Mouse (Mus musculus) heart, adult 11 months (tissue): ENCODE measurements around the gene Rbl2.

Source experiments
- DNase-seq: peaks from one replicate; pipeline ENCODE4 v3.0.0; 2022

Gene Rbl2

DNA sequence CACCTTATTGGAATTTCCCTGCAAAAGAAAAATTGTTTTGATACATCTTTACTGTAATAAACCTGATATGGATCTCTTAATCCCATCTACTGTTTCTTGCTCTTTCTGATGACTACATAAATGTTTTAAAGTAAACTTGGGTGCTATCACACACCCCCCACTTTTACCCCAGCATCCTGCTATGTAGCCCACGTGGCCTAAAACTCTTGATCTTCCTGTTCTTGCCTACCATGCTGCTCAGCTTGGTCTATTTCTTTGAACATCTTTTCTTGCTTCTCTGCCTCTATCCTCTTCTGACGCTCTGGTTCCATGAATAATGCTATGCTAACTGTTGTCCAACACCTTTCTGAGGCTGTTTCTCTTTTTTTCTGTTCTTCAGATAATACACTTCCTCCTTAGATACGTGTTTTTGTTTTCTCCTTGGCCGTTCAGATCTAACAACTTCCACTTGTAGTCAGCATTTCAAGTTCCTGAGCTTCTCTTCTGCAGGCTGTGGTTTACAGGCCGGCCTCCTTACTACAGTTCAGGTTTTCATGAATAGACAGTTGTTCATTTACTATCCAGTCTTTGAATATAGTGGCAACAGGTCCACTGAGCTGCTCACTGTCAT, 42.1 kb downstream of the Rbl2 start:
- no peak for DNase-seq

DNA sequence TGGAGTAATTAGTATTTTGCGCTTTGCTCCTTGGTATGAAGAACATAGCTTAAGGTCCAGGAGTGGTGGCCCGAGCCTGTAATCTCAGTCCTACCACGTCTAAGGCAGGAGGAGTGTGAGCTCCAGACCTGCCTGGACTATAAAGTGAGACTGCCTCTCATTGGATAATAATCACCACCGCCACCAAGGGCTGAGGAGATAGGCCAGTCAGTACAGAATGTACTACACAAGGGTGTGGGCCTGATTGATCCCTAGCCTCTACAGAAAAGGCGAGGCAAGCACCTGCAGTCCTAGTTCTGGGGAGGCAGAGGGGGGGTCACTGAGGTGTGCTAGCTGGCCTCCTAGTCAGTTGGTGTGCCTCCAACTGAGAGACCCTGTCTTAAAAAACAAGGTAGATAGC, 44.6 kb downstream of the Rbl2 start:
- DNase-seq: peak; percentile 75

DNA sequence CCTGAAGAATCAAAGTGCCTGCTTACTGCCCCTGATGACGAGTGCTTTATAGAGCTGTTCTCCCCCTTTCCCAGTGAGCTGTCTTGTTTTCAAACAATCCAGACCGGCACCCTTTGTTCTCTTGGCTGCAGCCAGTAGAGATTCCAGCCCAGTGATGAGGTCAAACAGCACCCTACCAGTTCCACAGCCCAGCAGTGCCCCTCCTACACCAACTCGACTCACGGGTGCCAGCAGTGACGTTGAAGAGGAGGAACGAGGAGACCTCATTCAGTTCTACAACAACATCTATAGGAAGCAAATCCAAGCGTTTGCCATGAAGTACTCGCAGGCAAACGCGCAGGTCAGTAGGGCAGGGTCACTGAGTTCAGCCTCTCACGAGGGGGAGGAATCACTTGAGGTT, 45.1 kb downstream of the Rbl2 start:
- peak; percentile 70 for DNase-seq

DNA sequence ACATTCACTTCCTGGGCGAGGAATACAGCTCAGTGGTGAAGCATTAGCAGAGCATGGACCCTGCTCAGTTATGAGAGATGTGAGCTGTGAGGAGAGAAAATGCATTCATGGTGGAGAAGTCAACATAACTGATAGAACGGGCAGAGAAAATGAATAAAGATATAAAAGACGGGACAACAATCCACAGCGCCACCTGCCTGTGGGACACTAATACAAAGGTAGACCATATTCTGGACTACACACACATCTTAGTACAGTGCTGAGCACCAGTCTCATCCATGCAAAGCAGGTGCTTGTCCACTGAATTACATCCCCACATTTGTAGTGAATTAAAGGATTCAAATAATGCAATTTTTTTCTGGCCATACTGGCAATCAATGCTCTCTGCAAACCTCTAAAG, 47.7 kb downstream of the Rbl2 start:
- no peak for DNase-seq

DNA sequence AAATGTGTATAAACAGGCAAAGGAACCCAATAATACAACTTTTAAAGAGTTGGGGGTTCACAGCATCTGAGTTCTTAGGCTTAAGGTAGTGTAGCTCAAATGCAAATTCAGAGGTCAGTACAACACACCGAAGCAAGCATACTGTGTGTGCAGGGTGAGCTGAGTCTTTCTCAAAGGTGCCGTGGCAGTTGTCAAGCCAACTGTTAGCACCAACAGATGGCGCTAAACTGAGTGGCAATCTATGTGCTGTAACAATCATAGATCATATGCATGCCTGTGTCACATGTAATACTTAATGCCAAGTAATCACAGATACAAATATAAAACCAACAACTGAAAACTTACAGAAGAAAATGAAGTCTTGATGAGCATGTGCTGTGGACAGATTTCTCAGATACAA, 48.3 kb downstream of the Rbl2 start:
- DNase-seq: no peak

DNA sequence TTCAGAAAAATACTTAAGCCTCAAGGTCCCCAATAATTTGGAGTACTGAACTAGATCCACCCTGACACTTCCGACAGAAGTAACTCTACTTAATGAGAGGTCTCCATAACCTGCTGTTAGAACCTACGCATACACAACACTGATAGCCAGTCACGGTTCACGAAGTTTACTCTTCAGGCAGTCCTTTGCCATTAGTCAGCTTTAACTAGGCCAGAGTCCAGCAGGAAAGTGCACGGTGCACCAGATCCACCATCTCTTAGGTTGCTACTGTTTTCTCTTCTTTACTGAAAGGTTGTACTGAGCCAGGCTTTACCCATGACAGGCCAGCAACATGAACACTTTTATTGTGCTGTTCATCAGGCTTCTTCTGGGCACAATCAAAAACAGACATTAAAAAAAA, 54.5 kb downstream of the Rbl2 start:
- peak; percentile 35 for DNase-seq

DNA sequence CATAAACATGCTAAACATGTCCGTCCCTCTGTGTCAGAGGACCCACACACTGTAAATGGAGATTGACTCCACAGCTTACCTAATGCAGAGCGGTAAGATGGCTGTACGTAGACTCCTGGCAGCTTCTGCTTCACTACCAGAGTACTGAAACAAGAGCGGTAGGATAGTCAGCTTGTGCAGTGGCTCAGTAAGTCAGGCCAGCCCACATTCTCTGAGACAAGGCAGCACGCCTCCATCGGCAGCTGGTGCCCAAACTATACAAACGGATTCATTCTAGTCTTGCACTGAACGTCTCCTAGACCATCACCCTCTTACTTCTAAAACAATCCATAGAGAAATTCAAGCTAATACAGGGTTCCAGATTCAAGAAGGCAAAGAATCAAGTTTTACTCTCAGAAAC, 56.9 kb downstream of the Rbl2 start:
- peak; percentile 81 for DNase-seq

DNA sequence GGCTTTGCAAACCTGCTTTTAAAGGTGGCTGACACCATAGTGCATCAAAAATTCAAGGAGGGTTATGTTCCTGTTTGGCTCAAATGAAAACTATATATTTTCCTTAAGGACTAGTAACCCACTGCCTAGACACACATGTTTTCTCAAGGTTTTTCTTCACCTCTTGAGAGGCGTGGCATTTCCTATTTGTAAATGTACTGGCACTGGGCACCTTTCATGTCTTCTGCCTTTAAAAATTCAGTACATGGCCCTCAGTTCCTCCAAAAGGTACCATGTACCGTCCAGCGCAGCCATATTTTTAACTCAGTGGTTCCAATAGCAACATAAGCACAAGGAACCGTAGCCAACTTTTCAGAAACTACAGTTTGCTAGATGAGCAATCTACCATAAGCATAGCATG, 62.9 kb downstream of the Rbl2 start:
- DNase-seq: peak; percentile 63

DNA sequence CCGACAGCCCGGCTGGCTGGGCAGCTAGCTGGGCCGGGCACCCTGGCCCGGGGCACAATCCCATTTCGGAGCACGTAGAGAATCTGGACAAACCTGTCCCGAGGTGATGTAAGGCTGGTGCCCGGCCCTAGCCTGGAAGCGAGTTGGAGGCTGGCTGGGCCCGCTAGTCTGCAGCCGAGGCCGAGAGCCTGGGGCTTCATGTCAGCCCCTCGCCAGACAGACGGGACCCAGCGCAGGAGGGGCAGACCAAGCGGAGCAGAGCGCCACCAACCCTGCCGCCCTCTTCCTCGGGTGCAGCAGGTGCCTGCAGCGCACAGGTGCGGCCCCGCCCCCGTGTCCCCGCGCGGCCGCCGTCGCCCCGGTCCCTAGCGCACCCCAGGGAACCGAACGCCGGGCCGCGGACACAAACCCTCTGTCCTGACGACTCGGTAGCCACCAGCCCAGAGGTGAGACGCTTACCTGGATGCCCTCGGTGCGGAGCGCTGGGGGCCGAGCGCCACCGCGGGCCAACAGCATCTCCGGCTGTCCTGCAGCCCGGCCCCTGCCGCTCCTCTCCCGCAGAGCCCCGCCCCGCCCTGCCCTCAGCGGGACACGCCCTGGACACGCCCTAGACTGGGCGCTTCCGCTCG, 63.7 kb downstream of the Rbl2 start:
- no peak for DNase-seq

DNA sequence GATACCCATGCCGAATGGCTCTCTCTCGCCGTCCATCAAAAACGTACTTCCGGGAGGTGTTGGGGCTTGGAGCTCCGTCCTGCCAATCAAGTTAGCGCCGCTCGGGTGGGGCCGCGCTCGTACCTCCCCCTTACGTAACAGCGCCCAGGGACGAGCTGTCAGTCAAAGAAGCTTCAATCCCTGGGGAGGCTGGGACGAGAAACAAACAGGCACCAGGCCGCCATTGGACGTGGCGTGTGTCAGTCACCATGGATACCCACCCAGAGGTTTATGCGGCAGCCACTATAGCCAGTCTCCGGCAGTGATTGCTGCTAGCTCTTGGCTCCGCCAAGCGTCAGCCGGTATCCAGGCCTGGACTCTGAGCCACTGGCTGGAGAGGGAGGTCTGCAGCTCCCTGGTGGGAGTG, 64.2 kb downstream of the Rbl2 start:
- peak; percentile 100 for DNase-seq

DNA sequence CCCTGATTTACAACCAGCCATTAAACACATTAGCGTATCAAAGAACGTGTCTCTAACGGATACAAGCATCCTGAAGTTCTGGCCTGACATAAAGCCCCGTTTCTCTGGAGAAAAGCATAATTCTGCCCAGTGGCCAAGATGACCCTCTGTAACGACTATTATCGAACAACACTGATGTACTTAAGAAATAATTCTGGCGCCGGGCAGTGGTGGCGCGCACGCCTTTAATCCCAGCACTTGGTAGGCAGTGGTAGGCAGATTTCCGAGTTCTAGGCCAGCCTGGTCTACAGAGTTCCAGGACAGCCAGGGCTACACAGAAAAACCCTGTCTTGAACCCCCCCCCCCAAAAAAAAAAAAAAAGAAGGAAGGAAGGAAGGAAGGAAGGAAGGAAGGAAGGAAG, 64.8 kb downstream of the Rbl2 start:
- peak; percentile 91 for DNase-seq

DNA sequence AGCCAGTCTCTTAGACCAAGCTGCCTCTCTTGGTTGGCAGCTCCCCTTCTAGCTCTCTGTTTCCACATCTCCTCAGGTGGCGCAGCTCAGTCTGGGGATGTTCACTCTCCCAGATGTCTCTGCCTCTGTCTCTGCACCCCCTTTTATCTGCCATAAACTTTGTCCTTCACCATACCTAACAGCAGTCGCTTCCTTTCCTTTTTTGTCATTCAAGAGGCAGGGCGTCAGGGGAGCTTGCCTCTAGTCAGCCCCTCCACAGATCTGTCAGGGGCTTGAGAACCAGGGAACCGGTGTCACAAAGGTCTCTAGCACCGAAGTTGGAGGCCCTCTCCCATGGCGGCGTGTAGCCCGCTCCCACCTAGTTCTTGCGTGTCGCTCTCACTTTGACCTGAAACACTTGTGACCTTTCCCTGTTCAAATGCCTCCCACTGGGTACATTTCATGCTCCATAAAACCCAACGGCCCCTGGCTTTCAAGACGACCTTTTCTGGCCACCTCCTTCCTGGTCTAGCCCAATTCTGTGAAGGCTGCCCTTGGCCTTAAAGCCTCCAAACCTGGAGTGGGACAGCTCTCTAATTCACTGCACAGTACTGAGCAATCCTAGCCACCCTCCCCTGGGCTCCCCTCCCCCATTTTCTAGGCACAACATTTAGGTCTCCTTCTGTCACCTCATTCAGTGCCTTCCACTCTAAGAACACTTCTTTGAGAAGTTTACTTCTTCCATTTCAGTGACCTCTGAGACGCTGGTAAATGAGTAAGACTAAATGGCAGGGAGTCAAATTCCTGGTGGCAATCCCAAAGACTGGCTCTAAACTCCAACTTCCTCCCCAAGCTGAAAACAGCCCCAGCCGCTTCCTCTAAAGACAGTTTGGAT, 65.7 kb downstream of the Rbl2 start:
- DNase-seq: peak; percentile 91

DNA sequence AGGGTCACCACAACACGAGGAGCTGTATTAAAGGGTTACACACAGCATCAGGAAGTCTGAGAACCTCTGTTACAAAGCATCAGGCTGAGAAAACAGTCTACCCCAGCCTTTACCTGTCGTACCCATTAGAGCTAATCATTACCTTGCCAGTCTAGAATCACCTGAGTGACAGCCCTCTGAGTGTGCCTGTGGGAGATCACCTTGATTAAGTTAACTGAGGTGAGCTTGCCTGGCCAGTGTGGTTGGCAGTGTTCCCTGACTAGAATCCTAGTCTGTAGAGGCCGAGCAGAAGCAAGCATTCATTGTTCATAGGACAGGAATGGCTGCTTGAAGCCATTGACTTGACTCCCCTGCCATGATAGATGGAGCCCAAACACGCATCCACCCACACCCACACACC, 71.0 kb downstream of the Rbl2 start:
- DNase-seq: no peak

DNA sequence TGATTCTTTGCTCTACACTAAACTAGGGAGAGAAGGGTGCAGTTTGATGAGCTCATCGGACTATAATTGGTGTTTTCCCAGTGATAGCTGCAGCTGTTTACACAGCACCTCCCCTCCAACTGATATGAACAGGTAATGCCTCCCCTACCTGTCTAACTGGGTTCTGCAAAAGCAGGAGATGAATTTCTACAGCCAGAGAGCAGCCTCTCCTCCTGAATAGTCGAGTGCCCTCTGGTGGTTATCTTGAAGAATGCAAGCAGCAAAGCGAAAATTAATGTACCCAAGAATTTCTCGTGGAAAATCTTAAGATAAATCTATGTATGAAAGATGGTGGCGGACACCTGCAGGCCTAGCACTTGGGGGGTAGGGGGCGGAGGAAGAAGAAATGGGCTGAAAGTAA, 77.9 kb downstream of the Rbl2 start:
- DNase-seq: no peak

DNA sequence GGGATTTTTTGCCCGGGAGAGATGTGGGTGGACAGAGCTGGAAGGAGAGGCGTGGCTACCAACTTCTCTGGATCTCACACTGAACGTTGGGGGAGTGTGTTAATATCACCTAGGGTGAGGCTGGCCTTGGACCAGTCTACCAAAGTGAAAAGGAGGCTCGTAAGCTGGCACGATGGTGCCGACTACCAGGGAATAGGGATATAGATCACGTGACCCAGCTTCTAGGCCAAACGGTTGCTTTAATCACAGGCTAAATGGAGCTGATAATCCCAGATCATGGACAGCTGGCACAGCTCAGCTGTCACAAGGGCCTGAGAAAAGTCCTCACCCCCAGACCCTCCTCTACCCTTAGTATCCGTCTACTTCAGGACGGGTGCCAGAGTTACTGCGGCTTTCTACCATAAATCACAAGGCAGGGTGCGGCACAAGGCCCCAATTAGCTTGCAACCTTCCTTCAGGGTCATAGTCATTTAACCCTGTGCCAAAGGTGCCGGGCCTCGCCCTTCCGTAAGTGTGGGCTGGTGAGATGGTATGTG, 78.9 kb downstream of the Rbl2 start:
- DNase-seq: no peak

DNA sequence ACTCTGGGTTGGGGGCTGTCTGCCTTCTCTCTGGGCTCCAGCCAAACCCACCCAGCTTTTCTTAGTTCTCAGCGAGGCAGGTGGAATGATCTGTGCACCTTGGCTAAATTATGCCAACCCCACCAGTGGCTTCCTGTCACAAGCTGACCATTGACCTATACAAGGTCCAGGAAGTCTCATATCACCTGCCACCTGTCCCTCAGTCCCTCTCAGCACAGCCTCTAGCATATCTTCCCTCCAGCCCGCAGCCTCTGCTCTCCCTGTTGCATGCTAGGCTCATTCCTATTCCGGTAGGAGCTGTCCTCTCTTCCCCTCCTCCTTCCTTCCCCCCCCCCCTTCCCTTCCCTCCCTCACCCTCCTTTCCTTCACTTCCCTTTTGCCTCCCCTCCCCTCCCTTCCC, 79.4 kb downstream of the Rbl2 start:
- no peak for DNase-seq

DNA sequence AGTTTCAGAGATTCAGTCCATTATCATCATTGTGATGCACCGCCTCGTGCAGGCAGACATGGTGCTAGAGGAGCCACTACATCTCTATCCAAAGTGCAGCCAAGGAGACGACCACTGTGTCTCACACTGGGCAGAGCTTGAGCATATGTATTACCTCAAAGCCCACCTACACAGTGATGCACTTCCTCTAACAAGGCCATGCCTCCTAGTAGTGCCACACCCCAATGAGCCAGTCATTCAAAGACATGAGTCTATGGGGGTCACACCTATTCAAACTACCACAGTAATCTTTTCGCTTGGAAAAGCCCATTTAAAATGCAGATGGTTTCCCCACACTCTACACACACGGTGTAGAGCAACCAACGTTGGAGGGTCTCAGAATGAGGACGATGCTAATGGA, 81.7 kb downstream of the Rbl2 start:
- DNase-seq: no peak

DNA sequence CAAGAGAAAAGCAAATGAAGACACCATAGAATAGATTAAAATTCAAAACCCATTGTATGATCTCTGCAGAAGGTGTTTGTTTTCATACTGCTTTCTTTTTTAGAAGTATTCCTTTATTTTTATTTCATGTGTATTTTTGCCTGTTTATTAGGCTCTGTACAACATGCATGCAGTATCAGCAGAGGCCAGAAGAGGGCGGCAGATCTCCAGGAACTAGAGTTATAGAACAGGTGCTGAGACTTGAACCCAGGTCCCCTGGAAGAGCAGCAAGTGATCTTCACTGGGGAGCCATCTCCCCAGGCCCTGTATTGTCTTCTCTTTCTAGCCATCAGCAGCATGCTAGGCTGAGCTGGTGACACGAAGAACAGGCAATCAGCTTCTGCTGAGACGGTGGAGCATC, 84.0 kb downstream of the Rbl2 start:
- DNase-seq: no peak

DNA sequence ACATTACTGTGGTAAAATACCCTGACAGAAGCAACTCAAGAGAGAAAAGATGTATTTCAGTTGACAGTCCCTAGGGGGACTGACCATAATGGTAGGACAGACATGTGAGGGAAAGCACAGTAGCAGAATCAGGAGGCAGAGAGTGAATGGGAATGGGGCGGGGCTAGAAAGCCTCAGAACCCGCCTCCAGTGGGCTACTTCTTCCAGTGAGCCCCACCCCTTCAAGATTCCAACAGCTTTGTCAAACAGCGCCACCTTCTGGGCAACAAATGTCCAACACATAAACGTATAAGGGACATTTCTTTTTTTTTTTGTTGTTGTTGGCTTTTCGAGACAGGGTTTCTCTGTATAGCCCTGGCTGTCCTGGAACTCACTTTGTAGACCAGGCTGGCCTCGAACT, 84.7 kb downstream of the Rbl2 start:
- DNase-seq: no peak

DNA sequence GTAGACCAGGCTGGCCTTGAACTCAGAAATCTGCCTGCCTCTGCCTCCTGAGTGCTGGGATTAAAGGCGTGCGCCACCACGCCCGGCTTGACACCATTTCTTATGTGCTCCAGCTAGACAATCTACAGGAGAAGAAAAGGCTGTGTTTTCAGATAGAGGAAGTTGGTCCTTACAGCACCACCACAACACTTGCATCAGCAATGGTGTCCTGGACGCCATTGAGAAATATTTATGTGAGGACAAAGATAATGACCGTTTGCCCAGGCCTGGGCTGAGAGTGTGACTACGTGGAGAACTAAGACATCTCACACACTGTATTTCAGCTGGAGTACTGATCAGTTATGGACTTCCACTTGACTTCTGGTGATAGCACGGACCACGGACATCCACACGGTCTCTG, 88.8 kb downstream of the Rbl2 start:
- DNase-seq: no peak

DNA sequence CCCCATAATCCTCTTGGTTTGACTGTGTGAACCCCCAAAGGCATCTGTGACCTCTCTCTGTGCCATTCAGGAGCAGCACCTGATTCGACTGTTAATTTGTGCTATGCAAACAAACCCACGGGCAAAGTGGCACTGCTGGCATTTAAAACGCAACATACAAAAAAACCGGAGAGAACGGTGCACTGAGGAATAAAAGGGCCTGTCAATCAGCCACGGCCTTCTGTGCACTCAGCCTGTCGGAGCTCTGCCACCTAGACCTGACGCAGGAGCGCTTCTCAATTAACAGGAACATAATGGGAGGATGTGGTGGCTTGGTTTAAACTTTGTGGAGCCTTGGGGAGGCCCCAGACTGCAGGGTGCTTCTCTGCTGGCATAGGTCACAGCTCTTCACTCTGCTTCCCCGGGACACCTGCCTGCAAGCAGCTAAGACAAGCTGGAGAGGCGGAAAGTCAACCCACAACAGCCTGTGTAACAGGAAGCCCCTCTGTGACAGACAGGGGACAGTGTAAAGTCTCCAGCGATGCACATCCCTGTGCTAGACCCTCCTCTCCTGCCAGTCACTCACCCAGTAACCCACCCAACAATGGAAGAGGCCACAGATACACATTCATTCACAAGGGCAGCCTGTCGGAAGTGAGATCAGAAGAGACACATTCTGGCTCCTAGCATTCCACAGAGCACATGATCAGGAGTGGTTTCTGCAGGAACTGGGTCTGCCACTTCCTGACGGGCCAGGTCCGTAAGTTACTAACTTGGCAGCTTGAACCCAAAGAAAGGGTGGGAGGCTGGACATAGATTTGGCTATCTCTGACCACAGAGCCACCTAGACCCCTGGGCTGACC, 90.3 kb downstream of the Rbl2 start:
- no peak for DNase-seq

DNA sequence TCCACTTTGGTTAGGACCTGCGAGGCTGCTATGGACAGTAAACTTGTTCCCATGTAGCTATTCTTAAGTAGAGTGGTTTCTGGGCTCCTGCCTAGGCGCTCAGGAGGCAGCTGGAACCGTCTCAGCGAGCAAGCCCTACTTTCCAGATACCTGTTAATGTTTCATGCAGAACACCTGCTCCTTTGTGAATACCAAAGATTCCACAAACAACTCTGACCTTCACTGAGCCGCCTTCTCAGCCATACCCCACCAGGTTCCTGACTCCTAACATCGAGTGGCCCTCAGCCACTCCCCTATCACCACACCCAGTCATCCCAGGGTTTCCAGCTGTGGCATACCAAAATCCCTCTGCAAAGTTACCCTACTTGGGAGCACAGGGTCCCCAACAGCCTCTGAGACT, 100.3 kb downstream of the Rbl2 start:
- no peak for DNase-seq

DNA sequence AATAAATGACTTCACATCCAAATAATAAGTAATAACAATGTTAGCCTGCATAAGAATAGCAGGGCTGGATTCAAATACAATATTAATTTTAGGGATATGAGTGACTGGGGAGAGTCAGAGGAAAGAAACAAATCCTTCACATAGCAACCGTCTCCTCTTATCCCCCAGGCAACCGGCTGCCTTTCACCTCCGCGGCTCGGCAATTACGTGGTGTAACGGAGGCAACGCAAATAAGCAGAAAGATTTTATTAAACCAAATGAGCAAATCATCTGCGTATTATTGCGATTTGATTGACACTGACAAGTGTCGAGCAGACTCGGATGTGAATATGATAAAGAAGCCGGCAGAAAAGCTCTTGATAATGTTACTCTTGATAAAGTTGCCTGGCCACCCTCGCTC, 101.1 kb downstream of the Rbl2 start:
- no peak for DNase-seq
